Mouse (Mus musculus): ENCODE data around the gene Hal. TPM values are rescaled to one million over a fixed set of nuclear protein-coding genes. Genes with fewer than 3 reads are reported as not detected.

Hal gene
- 0.07 TPM in 1 of 2 replicates, not detected in the other for polyA plus RNA-seq (2016; fragmentation: Nextera tagmentation; extraction: Ambion mirVana)

DNA sequence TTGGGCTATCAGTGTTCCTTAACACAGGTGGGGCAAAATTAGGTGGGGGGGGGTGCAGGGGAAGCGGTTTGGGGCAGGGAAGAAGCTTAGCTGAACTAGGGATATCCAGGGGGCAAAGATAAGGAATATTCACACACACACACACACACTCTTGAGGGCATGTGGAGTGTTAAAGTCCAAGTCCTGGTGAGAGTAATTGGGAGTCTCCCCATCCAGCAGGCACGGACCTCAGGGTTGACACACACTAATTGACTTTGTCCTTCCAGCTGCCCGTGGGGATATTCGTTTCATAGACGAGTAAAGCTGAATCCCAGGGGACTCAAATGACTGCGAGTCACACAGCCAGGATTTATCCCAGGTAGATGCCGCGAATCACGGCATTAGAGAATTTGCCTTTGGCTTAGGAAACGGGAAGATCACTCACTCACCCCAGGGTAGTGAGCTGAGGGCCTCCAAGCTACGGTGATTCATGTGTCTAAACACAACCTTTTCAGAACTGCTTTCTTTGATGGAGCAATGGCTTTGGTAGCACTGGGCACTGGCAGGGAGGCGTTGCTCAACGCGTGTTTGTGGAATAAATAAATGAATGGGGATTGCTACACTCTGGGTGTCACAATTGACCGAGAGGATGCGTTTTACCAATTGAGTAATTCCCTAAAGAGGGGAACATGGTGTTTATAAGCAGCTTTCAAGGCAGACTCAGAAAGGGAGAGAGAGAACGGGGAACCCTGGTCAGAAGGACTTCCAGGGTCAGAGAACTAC is at the start of gene Hal:
TSS of gene Hal (plus strand) at position 703 of the 762 bp plus-strand sequence.
- no peak within 1 kb of the TSS for H3K27ac ChIP-seq (replicated peaks)
- ATAC-seq (ENCODE audit: low FRiP score, low read depth), result no peak
- H3K36me3 ChIP-seq, result peaks cover 5% of the 10 kb centered on the region; the same call in 1 of the 2 replicates

DNA sequence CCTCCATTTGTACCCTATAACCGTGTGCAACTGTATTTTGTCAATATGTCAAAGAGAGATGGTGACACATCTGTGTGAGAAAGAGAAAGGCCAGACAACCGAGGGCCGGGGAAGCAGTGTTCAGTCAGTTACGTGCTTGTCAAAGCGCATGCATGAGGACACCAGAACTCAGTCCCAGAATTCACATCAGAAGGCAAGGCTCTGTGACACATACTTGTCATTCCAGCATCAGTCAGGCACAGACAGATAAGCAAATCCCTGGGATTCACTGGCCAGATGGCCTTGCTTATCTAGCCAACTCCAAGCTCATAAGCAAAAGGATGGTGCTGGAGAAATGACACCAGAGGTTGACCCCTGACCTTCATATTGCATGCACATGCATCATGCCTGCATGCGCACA is 47.1 kb upstream of the Hal start:
- ATAC-seq (ENCODE audit: low FRiP score, low read depth), result no peak
- no peaks in the 10 kb centered on the region for H3K27me3 ChIP-seq
- H3K27ac ChIP-seq (replicated peaks), result no peak overlapping the region
- no peak overlapping the region for H3K4me3 ChIP-seq
- H3K4me2 ChIP-seq (replicated peaks), result no peak overlapping the region
- H3K9me3 ChIP-seq, result no peaks in the 10 kb centered on the region
- 89% methylated on average over 6 of the region's 6 CpGs for WGBS
- no peaks in the 10 kb centered on the region for H3K36me3 ChIP-seq
- no peaks in the 10 kb centered on the region for H3K4me1 ChIP-seq
- H3K9ac ChIP-seq (replicated peaks), result no peak overlapping the region

More for the DNA sequence above, at the start of gene Hal:
- Histone ChIP-seq H3K27me3 (0 out of 2 replicates have a peak, but pooled peaks cover 11% of the 10 kb centered on the region), H3K4me2 (replicated peaks) (no peak within 1 kb of the TSS), H3K9ac (replicated peaks) (no peak within 1 kb of the TSS), H3K4me1 (peaks cover 3% of the 10 kb centered on the region; the same call in 1 of the 2 replicates), H3K4me3 (no peak within 1 kb of the TSS), H3K9me3 (no peaks in the 10 kb centered on the region)
- WGBS, result 60% methylated on average over 17 of the region's 17 CpGs

DNA sequence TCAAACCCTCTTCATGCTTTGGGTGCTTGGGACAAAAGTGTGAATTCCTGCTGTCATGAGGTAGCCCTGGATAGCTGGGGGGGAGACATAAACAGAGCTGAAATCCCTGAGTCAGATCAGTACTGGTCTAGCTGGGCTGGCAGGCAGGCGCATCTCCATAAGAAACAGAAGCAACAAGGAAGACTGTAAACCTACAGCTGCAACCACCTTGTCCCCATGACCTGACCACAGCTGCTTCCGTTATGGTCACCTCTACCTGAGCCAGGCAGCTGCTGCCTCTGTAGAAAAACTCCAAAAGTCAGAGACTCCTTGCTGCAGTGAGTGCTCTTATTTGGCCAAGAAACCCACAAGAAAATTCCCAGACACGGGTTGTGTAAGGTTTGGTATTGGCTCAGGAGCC is 46.4 kb upstream of the Hal start:
- no peak overlapping the region for H3K4me2 ChIP-seq (replicated peaks)
- H3K9me3 ChIP-seq, result no peaks in the 10 kb centered on the region
- H3K27me3 ChIP-seq, result no peaks in the 10 kb centered on the region
- H3K4me1 ChIP-seq, result no peaks in the 10 kb centered on the region
- WGBS, result 84% methylated on average over 3 of the region's 3 CpGs
- no peak overlapping the region for H3K9ac ChIP-seq (replicated peaks)
- H3K4me3 ChIP-seq, result no peak overlapping the region
- no peak for ATAC-seq (ENCODE audit: low FRiP score, low read depth)
- H3K36me3 ChIP-seq, result no peaks in the 10 kb centered on the region
- H3K27ac ChIP-seq (replicated peaks), result no peak overlapping the region

DNA sequence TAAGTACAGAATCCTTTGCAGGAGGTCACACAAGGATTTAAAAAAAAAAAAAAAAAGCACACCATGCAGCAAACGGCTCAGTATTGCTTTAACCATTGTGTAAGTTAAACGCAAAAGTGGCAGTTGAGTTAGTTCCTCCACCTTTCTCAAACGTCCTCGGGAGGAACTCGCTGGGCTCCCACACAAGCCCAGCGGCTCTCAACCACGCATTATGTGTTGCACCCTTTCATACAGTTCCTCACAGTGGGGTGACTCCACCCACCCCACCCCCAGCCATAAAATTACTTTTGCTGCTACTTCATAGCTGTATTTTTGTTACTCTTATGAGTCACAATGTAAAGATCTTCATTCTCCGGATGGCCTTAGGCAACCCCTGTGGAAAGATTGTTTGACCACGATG is 44.2 kb upstream of the Hal start:
- Histone ChIP-seq H3K9ac (replicated peaks) (no peak overlapping the region), H3K36me3 (no peaks in the 10 kb centered on the region), H3K27me3 (no peaks in the 10 kb centered on the region), H3K27ac (replicated peaks) (no peak overlapping the region), H3K4me2 (replicated peaks) (no peak overlapping the region), H3K4me1 (no peaks in the 10 kb centered on the region), H3K4me3 (no peak overlapping the region), H3K9me3 (no peaks in the 10 kb centered on the region)
- whole genome bisulfite sequencing, result 86% methylated on average over 9 of the region's 9 CpGs
- no peak for ATAC-seq (ENCODE audit: low FRiP score, low read depth)

DNA sequence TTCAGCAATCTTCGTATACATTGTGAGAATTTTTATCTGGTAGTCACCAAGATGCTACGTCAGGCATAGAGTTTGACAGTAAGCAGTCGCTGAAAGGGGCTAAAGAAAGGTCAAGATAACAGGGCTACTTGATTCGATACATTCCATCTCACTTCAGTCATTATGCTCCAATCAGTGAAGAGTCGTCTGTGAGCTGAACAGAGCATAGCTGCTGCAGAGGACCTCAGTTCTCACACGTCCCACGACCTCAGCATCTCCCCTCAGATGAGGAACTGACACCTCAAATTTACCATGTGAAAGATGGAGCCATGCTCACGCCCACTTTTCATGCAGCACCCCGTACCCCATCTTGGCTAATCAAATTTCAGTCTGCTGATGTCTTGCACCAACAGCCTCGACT is 41.2 kb upstream of the Hal start:
- Histone ChIP-seq H3K4me3 (no peak overlapping the region), H3K4me1 (no peaks in the 10 kb centered on the region; the same call in 1 of the 2 replicates), H3K36me3 (no peaks in the 10 kb centered on the region), H3K4me2 (replicated peaks) (no peak overlapping the region), H3K9me3 (no peaks in the 10 kb centered on the region), H3K27ac (replicated peaks) (no peak overlapping the region), H3K9ac (replicated peaks) (no peak overlapping the region), H3K27me3 (no peaks in the 10 kb centered on the region)
- 78% methylated on average over 10 of the region's 10 CpGs for WGBS
- no peak for ATAC-seq (ENCODE audit: low FRiP score, low read depth)

DNA sequence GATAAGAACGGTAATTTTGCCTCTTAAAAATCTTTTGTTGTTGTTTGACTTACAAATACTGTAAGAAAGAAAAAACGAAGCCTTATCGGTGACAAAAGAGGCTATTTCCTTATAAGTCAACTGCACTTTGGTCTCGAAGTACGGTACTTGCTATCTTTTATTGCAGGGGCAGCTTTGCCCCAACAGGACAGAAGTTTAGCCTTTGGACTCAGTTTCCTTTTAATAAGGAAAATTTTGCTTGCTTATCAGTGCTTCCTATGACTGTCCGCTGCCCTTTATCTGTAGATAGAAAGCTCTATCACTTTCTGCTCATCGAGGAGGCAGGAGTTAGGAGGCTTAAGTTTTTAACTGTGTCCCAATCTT is 33.9 kb upstream of the Hal start:
- ATAC-seq (ENCODE audit: low FRiP score, low read depth), result no peak
- Histone ChIP-seq H3K4me1 (peaks cover 13% of the 10 kb centered on the region), H3K4me2 (replicated peaks) (peak overlapping the region; percentile 85), H3K27me3 (no peaks in the 10 kb centered on the region), H3K4me3 (peak overlapping the region; percentile 83), H3K36me3 (no peaks in the 10 kb centered on the region), H3K9me3 (no peaks in the 10 kb centered on the region), H3K9ac (replicated peaks) (0 out of 2 replicates have a peak overlapping the region, but pooled peaks have one; percentile 88), H3K27ac (replicated peaks) (no peak overlapping the region)
- 74% methylated on average over 7 of the region's 7 CpGs for WGBS

DNA sequence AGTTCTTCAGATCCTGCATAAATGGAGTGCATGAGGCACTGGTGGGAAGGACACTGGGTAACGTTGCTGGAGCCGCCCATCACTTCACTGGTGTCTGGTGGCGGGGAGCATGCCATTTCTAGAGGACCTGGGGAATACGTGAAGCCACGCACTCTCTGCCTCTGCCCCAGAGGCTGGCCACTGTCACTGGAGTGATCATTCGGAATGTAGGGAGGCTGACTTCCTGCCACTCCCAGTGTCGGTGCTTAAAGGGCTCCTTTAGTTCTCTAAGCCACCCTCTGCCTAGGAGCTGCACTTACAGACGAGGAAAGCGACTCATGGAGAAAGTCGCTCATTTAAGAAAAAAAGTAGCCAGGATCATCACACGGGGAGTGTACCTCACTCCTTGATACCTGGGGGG is 28.5 kb upstream of the Hal start:
- H3K27ac ChIP-seq (replicated peaks), result no peak overlapping the region
- no peaks in the 10 kb centered on the region for H3K27me3 ChIP-seq
- no peak overlapping the region for H3K4me2 ChIP-seq (replicated peaks)
- H3K4me1 ChIP-seq, result peaks cover 4% of the 10 kb centered on the region
- H3K9me3 ChIP-seq, result no peaks in the 10 kb centered on the region
- ATAC-seq (ENCODE audit: low FRiP score, low read depth), result no peak
- WGBS, result 88% methylated on average over 11 of the region's 11 CpGs
- peaks cover 36% of the 10 kb centered on the region for H3K36me3 ChIP-seq
- no peak overlapping the region for H3K9ac ChIP-seq (replicated peaks)
- H3K4me3 ChIP-seq, result no peak overlapping the region

DNA sequence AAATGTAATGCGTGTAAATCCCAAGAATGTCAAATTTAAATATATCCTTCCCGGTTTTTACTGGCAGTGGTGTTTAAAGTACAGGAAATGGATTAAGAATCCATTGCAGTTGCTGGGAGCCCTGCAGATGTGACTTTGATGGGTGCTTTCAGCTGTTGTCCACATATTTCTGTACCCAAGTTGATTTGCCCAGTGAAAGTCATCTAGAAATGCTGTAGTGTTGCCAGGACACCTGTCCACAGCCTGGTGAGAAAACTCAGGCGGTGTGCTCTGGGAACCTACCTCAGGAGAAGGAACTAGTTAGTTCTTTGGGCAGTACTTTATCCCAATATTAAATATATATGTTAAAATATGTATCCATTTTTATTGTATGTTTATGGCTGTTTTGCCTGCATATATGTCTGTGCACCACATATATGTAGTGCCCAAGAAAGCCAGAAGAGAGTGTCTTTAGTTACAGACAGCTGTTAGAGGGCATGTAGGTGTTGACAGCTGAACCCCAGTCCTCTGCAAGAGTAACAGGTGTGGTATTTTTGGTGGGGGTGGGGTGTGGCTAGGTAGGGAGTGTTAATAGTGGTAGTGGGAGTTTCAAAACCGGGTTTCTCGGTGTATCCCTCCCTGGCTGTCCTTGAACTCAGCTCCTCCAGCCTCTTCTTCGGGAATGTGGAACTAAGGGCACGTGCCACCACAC is 25.7 kb upstream of the Hal start:
- ATAC-seq (ENCODE audit: low FRiP score, low read depth), result no peak
- Histone ChIP-seq H3K36me3 (peaks cover 56% of the 10 kb centered on the region), H3K4me2 (replicated peaks) (no peak overlapping the region), H3K4me3 (no peak overlapping the region), H3K9ac (replicated peaks) (no peak overlapping the region), H3K27ac (replicated peaks) (no peak overlapping the region), H3K9me3 (no peaks in the 10 kb centered on the region), H3K4me1 (no peaks in the 10 kb centered on the region), H3K27me3 (no peaks in the 10 kb centered on the region)
- 93% methylated on average over 7 of the region's 7 CpGs for WGBS

DNA sequence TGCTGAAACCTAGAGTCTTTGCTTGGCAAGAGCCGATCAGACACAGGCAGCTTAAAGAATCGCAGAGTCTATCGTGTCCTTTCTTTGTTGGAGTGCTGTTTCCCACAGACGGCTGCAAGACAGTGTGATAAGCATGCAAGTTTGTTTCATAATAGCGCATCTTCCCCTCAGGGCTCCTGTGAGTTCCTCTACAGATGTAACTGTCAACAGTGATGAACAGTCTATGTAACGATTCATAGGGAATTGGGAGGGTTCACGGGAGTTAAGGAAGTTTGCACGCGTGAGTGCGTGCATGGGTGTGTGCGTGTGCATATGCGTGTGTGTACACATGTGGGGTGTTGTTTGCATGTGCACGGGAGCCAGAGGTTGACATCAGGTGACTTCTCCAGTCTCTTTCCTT is 25.0 kb upstream of the Hal start:
- H3K9ac ChIP-seq (replicated peaks), result no peak overlapping the region
- H3K4me2 ChIP-seq (replicated peaks), result no peak overlapping the region
- H3K4me3 ChIP-seq, result no peak overlapping the region
- H3K36me3 ChIP-seq, result peaks cover 57% of the 10 kb centered on the region
- H3K4me1 ChIP-seq, result no peaks in the 10 kb centered on the region
- no peaks in the 10 kb centered on the region for H3K9me3 ChIP-seq
- WGBS, result 93% methylated on average over 13 of the region's 13 CpGs
- no peak overlapping the region for H3K27ac ChIP-seq (replicated peaks)
- ATAC-seq (ENCODE audit: low FRiP score, low read depth), result no peak
- H3K27me3 ChIP-seq, result no peaks in the 10 kb centered on the region

DNA sequence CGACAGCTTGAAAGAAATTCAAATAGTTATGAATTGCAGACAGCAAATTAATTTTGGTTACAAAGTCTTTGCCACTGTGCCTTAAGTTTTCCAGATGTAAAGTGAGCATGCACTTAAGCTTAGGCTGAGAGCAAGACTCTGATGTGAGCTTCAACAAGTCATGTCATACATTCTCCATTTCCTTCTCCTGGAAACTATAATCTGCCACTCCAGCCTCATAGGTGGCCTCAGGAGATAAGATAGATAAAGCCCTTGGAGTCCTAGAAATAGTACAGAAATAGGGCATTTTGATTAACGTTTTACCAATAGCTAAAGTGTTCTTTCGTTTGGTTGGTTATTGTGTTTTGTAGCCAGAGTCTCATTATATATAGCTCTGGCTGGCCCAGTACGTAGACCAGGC is 21.3 kb upstream of the Hal start:
- peaks cover 46% of the 10 kb centered on the region for H3K36me3 ChIP-seq

DNA sequence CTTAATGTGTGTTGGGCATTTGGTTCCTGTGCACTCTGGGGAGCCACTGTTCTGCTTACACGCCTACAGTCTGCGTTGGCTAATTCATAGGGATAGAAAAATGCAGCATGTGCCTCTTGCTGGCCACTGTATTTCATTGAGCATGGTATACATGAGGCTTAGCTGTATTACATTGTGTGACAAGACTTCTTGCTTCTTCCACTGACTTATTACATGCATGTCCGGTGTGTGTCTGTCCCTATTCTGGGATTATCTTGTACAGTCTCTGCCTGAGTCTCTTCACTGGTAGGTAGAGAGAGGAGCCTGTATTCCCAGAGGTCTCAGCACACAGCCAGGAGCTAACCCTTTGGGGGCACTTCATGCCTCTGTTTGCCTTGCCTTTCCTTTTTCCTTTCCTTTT is 20.8 kb upstream of the Hal start:
- ATAC-seq (ENCODE audit: low FRiP score, low read depth), result no peak
- Histone ChIP-seq H3K4me2 (replicated peaks) (no peak overlapping the region), H3K9me3 (no peaks in the 10 kb centered on the region), H3K4me1 (no peaks in the 10 kb centered on the region), H3K36me3 (peaks cover 46% of the 10 kb centered on the region), H3K27ac (replicated peaks) (no peak overlapping the region), H3K9ac (replicated peaks) (no peak overlapping the region), H3K27me3 (no peaks in the 10 kb centered on the region), H3K4me3 (no peak overlapping the region)
- WGBS, result 98% methylated on average over 3 of the region's 3 CpGs

More for the DNA sequence above, 21.3 kb upstream of the Hal start:
- Histone ChIP-seq H3K9me3 (no peaks in the 10 kb centered on the region), H3K4me1 (no peaks in the 10 kb centered on the region), H3K4me2 (replicated peaks) (no peak overlapping the region), H3K4me3 (no peak overlapping the region), H3K27ac (replicated peaks) (no peak overlapping the region), H3K9ac (replicated peaks) (no peak overlapping the region), H3K27me3 (no peaks in the 10 kb centered on the region)
- no peak for ATAC-seq (ENCODE audit: low FRiP score, low read depth)
- 92% methylated on average over 4 of the region's 4 CpGs for WGBS

DNA sequence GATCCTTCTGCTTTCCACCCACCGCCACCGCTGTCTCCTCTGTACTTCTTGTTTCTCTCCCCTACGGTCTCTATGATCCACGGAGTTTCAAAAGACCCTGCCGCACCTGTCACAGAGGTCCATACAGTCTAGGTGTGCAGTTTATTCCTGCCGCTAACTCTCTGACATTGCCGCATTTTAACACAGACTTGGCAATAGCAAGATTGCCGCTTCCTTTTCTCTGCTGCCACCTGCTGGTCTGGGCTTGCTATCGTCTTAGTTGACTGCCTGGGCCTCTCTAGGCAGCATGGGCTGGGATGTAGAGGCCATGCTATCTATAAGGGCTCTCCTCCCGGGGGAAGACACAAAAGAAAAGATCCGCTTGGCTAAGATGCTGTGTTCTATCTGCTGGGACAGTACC is 17.2 kb upstream of the Hal start:
- Histone ChIP-seq H3K27me3 (no peaks in the 10 kb centered on the region), H3K4me2 (replicated peaks) (no peak overlapping the region), H3K9me3 (no peaks in the 10 kb centered on the region), H3K27ac (replicated peaks) (no peak overlapping the region), H3K9ac (replicated peaks) (no peak overlapping the region), H3K36me3 (peaks cover 60% of the 10 kb centered on the region), H3K4me1 (no peaks in the 10 kb centered on the region), H3K4me3 (no peak overlapping the region)
- peak; percentile 54; the same call in 1 of the 2 replicates for ATAC-seq (ENCODE audit: low FRiP score, low read depth)
- WGBS, result 50% methylated on average over 11 of the region's 11 CpGs
